Mouse (Mus musculus) T-cell, adult 2 months (primary cell): Measurements from ENCODE around the gene Rnf113a1.
"Not testable (repeated sequence)": the region's sequence is repeated elsewhere in the genome, so short reads cannot be mapped to it uniquely, and the experiment has no call there.

Experiments
- DNase-seq: peaks from one replicate; pipeline ENCODE4 v3.0.0; 2022; ENCODE audit warnings: low spot score

The Rnf113a1 gene

GRCm38 (mm10) chrX:37191105-37191743, at the start of gene Rnf113a1, which contains the start of gene Ndufa1:
TSS of gene Rnf113a1 (plus strand) at chrX:37191245.
TSS of gene Ndufa1 (minus strand) at chrX:37191163.
- DNase-seq = peak; percentile 81

DNA sequence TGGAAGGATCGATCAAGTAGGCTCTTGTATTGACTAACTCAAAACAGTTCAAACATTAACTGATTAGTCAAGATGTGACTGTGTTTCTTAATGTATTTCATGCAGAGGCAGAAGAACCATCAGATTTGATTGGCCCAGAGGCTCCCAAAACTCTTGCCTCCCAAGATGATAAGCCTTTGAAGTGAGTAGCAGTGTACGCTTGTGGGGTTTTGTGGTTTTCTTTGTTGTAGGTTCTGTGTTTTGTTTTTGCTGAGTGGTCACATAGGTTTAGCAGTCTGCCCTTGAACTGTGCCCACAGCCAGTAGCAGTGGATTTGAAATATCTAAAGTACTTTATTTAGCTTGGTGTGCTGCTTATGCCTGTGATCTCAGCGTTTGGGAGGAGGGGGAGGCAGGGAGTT, 49.3 kb upstream of the Rnf113a1 start:
- DNase-seq = peak; percentile 64

- not testable (repeated sequence) for DNase-seq
Observed at GRCm38 (mm10) chrX:37144498-37144897, 46.5 kb upstream of the Rnf113a1 start.

DNA sequence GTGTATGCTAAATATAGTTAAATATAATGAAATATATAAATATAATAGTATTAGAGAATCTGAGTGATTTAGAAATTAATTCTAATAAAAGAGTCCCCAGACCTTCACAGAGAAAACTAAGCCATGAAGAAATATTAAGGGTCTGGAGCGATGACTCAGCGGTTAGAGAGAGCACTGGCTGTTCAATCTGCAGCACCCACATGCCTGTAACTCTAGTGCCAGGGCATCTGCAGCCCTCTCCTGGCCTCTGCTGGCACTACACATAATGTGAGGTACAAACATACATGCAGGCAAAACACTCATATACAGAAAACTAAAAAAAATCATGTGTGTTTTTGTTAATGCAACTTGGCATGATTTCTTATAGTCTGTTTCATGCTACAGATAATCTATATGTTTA, 46.1 kb upstream of the Rnf113a1 start:
- DNase-seq = peak; percentile 39

DNA sequence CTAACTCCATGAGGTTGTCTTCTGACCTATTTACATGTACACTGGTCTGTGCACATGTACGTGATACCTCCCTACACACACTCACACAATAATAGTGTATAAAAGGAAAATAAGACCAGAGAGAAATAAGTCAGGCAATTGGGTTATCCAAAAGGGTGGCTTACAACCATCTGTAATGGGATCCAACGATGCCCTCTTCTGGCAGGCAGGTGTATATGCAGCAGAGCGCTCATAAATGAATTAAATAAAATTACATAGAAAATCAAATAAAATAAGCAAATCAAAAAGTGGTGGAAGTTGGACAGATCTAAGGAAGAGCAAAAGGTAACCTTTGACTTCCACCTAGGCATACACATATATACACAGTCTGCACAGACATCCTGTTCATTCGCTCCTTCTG, 33.2 kb upstream of the Rnf113a1 start:
- DNase-seq = peak; percentile 3

- DNase-seq = peak; percentile 12
Observed at GRCm38 (mm10) chrX:37161169-37161568, 29.9 kb upstream of the Rnf113a1 start.

DNA sequence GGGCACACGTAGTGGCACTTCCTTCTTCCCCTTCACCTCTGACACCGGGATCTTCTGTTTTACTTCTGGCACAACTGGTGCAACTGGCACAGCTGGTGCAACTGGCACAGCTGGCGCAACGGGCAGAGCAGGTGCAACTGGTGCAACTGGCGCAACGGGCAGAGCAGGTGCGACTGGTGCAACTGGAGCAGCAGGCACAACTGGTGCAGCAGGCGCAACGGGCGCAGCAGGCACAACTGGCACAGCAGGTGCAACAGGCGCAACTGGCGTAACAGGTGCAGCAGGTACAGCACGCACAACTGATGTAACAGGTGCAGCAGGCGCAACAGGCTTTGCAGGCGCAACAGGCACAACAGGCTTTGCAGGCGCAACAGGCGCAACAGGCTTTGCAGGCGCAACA, 27.9 kb upstream of the Rnf113a1 start:
- DNase-seq = no peak

- DNase-seq = peak; percentile 40
Observed at GRCm38 (mm10) chrX:37167085-37167484, 24.0 kb upstream of the Rnf113a1 start.

- no peak for DNase-seq
Observed at GRCm38 (mm10) chrX:37168742-37169141, 22.3 kb upstream of the Rnf113a1 start, which contains the start of gene Akap14. TSS of gene Akap14 (minus strand) at chrX:37168842.

DNA sequence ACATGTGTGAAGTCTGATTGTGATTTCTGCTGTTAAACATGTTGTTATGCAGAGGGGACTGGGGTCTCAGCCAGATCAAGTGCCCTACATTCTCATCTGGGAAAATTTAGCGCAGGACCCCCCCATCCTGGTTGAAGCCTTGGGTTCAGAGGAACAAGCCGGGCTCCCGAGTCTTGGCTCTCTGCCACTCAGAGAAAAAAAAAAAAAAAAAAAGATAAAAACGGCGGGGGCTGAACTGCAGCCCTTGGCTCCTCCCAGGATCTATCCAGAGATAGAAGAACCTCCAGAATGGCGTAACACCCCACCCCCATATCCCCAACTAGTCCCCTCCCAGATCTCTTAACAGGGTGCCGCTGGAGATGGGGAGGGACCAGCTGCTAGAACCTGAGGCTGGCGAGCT, 6.6 kb upstream of the Rnf113a1 start:
- DNase-seq = not testable (repeated sequence)

DNA sequence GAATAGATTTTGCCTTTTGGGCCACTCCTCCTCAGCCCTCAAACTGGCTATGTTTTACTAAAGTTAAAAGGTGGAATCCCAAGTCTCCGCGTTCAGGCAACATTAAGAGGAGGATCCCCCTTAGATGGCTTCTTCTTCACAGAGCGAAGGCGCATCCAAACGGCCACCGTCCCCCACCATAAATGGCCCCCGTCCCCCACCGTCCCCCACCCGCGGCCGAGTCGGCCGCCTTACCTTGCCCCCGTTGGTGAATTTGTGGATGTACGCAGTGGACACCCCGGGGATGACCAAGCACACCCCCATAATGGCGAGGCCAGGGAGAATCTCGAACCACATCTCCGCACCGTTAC, 315 bp upstream of the Rnf113a1 start:
- DNase-seq = no peak

GRCm38 (mm10) chrX:37191744-37192379, 817 bp downstream of the Rnf113a1 start:
- peak; percentile 2 for DNase-seq

DNA sequence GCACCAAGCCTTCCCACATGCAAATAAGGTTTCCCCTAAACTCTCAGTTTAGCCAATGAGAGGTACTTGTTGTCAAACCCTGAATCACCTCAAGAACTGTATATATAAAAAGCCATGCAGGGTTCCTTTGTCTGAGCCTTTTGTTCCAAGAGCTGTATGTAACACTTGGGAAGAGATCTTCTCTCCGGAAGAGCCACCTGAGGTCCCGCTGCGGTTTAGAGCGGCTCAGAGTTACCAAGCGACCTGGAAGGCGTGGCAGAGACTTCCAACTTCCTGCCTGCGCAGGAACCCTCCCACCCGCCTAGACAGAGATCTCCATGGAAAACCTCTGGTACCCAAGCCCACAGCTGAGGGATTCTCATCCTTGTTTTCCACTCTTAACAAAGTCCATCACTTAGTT, 7.6 kb downstream of the Rnf113a1 start:
- no peak for DNase-seq

- no peak for DNase-seq
Observed at GRCm38 (mm10) chrX:37210941-37211340, 19.9 kb downstream of the Rnf113a1 start, which contains the start of gene Gm9. TSS of gene Gm9 (minus strand) at chrX:37211041.

DNA sequence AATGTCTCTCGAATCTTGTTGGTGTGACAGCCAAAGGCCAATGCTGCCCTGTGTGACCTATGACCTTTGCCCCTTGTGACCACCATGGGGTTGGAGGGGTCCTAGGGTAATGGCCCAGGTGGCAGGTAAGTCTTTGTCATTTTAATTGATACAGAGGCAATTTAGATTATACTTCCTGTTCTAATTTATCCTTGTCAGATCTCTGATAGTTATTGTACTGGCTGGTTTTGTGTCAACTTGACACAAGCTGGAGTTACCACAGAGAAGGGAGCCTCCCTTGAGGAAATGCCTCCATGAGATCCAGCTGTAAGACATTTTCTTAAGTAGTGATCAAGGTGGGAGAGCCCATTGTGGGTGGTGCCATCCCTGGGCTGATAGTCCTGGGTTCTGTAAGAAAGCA, 31.1 kb downstream of the Rnf113a1 start, which contains the start of gene Rhox1:
TSS of gene Rhox1 (minus strand) at position 101 of the 400 bp plus-strand sequence.
- not testable (repeated sequence) for DNase-seq
